Mouse (Mus musculus): Measurements from ENCODE around the gene Nt5c3b. TPM values are rescaled to one million over a fixed set of nuclear protein-coding genes. Genes with fewer than 3 reads are reported as not detected.

Gene Nt5c3b
- polyA plus RNA-seq, 1 experiment from 2014 or later: 173 TPM

DNA sequence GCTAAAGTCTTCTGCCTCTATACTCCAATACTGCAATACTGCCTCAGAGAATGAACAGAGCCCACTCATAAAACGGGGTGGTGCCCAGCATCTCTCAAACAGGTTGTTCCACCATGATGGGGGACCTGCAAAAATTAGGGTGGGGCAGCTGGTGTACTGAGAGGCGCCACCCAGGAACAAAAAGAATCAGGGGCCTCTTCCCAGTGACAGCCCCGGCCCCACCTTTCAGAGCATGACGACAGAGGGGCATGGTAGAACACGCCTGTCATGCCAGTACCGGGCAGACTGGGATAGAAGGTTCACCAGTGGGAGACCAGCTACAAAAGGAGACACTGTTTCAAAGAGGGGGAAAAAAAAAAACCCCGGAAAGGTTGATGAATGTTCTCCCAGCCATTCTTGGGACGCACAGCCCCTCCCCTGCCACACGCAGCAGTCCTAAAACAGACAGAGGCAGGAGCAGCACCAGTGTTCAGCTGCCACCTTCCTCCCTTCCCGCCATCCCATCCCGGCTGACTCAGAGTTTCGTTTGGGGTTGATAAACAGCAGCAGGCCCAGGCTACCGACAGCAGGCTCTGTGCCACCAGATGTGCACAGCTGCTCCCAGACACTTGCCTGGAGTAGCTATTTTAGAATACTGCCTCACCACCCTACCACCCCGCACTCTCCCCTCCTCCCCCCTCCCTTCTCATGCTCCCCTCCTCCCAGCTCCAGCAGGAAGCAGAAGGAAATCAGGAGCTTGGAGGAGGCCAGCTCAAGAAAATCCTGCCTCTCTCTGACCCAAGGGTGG lies 53.8 kb downstream of the Nt5c3b start:
- H3K4me3 ChIP-seq: no peak overlapping the region
- H3K36me3 ChIP-seq: peaks cover 28% of the 10 kb centered on the region
- ATAC-seq (ENCODE audit: insufficient number of reproducible peaks, insufficient read depth, low FRiP score, low TSS enrichment): no peak
- H3K4me2 ChIP-seq (replicated peaks): peak overlapping the region; percentile 27; the same call in 1 of the 2 replicates
- H3K27ac ChIP-seq: peak overlapping the region; percentile 66
- no peaks in the 10 kb centered on the region for H3K27me3 ChIP-seq
- 37% methylated on average over 14 of the region's 14 CpGs for WGBS
- H3K4me1 ChIP-seq: peaks cover 31% of the 10 kb centered on the region
- no peak overlapping the region for H3K9ac ChIP-seq
- H3K9me3 ChIP-seq: no peaks in the 10 kb centered on the region

DNA sequence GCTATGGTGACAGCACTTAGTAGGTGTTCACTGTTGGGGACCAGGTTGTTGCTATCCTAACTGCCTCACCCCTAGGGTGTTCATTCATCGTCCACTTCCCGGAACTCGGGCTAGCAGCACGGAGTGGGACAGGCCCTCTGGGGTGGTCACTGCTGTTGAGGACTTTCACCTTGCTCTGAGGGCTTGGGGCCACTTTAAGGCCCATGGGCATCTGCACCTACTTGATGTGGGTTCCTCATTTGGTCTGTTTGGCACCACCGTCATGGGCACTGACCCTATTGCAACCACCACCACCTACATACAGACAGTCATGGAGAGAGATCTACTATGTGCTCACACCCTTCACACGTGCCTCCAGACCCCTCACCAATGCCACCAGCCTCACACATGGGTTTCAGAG lies 54.5 kb downstream of the Nt5c3b start:
- no peak for ATAC-seq (ENCODE audit: insufficient number of reproducible peaks, insufficient read depth, low FRiP score, low TSS enrichment)
- Histone ChIP-seq H3K4me2 (replicated peaks) (no peak overlapping the region), H3K9me3 (no peaks in the 10 kb centered on the region), H3K4me1 (peaks cover 31% of the 10 kb centered on the region), H3K36me3 (peaks cover 34% of the 10 kb centered on the region), H3K4me3 (no peak overlapping the region), H3K9ac (no peak overlapping the region), H3K27me3 (no peaks in the 10 kb centered on the region), H3K27ac (peak overlapping the region; percentile 66)
- 87% methylated on average over 6 of the region's 6 CpGs for WGBS

DNA sequence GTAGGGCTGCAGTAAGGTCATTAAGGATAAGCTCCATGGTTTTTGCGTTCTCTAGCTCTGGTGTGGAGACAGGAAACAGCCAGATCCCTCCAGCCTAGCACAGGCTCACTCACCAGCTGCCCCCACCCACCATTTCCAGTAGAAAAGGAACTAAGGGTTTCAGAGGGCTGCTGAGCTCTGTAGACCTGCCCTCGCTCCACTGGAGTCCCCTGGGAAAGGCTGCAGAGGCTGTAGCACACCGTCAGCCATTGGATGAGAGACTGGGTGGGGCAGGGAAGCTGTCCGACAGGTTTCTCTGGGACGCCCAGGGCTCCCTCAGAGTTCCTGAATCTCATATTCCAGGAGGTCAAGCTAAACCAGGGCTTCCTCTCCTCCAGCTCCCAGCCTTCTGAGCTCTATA lies 55.0 kb downstream of the Nt5c3b start:
- H3K4me1 ChIP-seq: peaks cover 31% of the 10 kb centered on the region
- H3K4me2 ChIP-seq (replicated peaks): no peak overlapping the region
- H3K36me3 ChIP-seq: peaks cover 39% of the 10 kb centered on the region
- no peaks in the 10 kb centered on the region for H3K27me3 ChIP-seq
- H3K4me3 ChIP-seq: no peak overlapping the region
- H3K9me3 ChIP-seq: no peaks in the 10 kb centered on the region
- peak overlapping the region; percentile 66 for H3K27ac ChIP-seq
- 31% methylated on average over 5 of the region's 5 CpGs for WGBS
- no peak for ATAC-seq (ENCODE audit: insufficient number of reproducible peaks, insufficient read depth, low FRiP score, low TSS enrichment)
- no peak overlapping the region for H3K9ac ChIP-seq

DNA sequence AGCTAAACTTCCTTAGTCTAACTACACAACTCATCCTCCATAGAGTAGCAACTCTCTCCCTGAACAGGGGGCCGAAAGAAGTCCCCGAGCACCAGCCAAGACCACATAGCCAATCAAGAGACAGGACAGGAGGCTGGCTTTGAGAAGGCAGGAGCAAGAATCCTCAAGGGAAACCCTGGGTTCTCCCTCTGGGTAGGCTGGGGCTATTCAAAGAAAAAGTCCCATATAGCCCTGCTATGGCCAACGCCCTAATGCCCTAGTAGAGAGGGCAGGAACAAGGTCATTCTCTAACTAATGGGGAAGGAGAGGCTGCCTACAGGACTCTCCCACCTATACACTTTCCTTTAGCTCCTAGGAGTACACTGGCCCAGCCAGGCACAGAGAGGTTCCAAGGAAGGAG lies 56.6 kb downstream of the Nt5c3b start:
- no peak overlapping the region for H3K4me3 ChIP-seq
- no peak overlapping the region for H3K9ac ChIP-seq
- H3K9me3 ChIP-seq: no peaks in the 10 kb centered on the region
- H3K4me2 ChIP-seq (replicated peaks): no peak overlapping the region
- ATAC-seq (ENCODE audit: insufficient number of reproducible peaks, insufficient read depth, low FRiP score, low TSS enrichment): no peak
- H3K4me1 ChIP-seq: peaks cover 20% of the 10 kb centered on the region
- no peaks in the 10 kb centered on the region for H3K27me3 ChIP-seq
- H3K27ac ChIP-seq: no peak overlapping the region
- WGBS: 84% methylated on average over 3 of the region's 3 CpGs
- H3K36me3 ChIP-seq: peaks cover 51% of the 10 kb centered on the region

DNA sequence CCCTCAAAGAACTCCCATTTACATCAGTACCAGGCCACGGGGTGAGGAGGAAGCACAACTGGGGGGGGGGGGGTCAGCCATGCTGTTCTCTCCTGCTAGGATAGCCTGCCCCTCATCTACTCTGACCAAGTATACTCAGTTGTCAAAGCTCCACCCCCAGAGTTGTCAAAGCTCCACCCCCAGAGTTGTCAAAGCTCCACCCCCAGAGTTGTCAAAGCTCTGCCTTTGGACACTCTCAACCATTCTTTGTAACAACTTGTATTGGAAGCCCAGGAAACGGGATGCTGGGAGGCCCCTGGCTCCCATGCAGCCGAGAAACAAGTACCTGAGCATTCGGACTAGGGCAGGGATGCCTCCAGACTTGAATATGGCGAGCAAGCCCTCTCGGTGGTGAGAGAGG lies 58.9 kb downstream of the Nt5c3b start:
- ATAC-seq (ENCODE audit: insufficient number of reproducible peaks, insufficient read depth, low FRiP score, low TSS enrichment): no peak
- no peak overlapping the region for H3K4me3 ChIP-seq
- H3K9me3 ChIP-seq: no peaks in the 10 kb centered on the region
- H3K4me1 ChIP-seq: peaks cover 5% of the 10 kb centered on the region
- 81% methylated on average over 6 of the region's 6 CpGs for WGBS
- no peaks in the 10 kb centered on the region for H3K27me3 ChIP-seq
- H3K4me2 ChIP-seq (replicated peaks): no peak overlapping the region
- no peak overlapping the region for H3K27ac ChIP-seq
- no peak overlapping the region for H3K9ac ChIP-seq
- H3K36me3 ChIP-seq: peaks cover 71% of the 10 kb centered on the region

DNA sequence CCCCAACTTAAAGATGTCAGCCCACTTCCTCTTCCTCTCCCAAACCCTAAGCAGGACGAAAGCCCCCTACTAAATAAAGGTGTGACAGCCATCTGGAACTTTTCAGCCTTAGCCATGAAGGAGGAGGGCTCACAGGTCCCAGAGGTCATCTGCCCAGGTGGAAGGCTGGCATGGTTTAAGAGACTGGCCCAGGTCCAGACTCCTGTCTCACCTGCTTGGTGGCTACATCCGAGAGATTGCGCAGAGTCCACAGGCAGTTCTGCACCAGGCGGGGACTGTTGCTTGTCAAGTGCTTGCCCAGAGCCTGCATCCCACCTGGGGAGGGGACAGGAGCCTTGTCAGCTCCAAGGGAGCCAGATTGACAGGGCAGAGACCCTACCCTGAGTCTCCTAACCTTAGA lies 62.3 kb downstream of the Nt5c3b start:
- no peaks in the 10 kb centered on the region for H3K4me1 ChIP-seq
- no peak overlapping the region for H3K4me2 ChIP-seq (replicated peaks)
- peaks cover 83% of the 10 kb centered on the region for H3K36me3 ChIP-seq
- WGBS: 87% methylated on average over 4 of the region's 4 CpGs
- no peak overlapping the region for H3K9ac ChIP-seq
- H3K9me3 ChIP-seq: no peaks in the 10 kb centered on the region
- H3K27ac ChIP-seq: no peak overlapping the region
- H3K4me3 ChIP-seq: no peak overlapping the region
- no peak for ATAC-seq (ENCODE audit: insufficient number of reproducible peaks, insufficient read depth, low FRiP score, low TSS enrichment)
- H3K27me3 ChIP-seq: no peaks in the 10 kb centered on the region

DNA sequence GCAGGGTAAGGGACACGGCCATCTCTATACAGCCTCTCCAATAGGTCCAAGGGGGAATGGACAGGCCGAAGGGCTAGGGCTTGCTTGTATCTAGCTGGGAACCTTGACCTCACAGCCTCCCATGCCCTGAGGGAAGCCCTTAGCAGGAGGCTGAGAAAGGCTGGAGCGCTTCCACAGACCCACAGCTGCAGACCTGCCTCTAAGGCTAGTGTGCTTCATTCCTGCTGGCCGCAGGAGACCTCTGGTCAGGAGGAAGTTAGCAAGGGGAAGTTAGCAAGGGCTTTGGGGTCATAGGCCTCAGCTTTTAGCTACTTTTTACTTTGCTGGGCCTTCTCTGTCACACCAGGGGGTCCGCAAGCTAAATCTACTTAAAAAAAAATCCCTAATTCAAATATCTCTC lies 63.2 kb downstream of the Nt5c3b start:
- H3K9me3 ChIP-seq: no peaks in the 10 kb centered on the region
- no peak for ATAC-seq (ENCODE audit: insufficient number of reproducible peaks, insufficient read depth, low FRiP score, low TSS enrichment)

DNA sequence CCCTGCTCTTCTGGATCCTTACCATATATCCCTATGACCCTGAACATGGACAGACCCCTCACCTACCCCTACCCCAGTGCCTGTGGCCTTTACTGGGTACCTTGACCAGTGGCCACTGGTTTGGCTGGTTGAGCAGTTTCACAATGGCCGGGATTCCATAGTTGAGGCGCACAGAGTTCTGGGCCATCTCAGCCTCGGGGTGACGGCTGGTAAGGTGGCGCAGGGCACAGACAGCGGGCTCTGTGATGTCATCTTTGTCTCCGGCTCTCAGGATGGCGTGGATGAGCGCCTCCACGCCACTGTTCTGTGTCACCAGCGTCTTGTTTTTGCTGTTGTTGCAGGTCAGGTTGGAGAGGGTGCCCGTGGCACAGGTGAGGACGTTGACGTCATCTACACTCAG lies 63.6 kb downstream of the Nt5c3b start:
- Histone ChIP-seq H3K4me2 (replicated peaks) (no peak overlapping the region), H3K9me3 (no peaks in the 10 kb centered on the region), H3K27me3 (no peaks in the 10 kb centered on the region), H3K9ac (no peak overlapping the region), H3K4me3 (no peak overlapping the region), H3K36me3 (peaks cover 84% of the 10 kb centered on the region), H3K27ac (no peak overlapping the region), H3K4me1 (no peaks in the 10 kb centered on the region)
- 96% methylated on average over 14 of the region's 14 CpGs for whole genome bisulfite sequencing
- no peak for ATAC-seq (ENCODE audit: insufficient number of reproducible peaks, insufficient read depth, low FRiP score, low TSS enrichment)

More for the DNA sequence above, 63.2 kb downstream of the Nt5c3b start:
- Histone ChIP-seq H3K9ac (no peak overlapping the region), H3K4me2 (replicated peaks) (no peak overlapping the region), H3K4me1 (no peaks in the 10 kb centered on the region), H3K27me3 (no peaks in the 10 kb centered on the region), H3K27ac (no peak overlapping the region), H3K4me3 (no peak overlapping the region), H3K36me3 (peaks cover 84% of the 10 kb centered on the region)
- WGBS: 81% methylated on average over 5 of the region's 5 CpGs

DNA sequence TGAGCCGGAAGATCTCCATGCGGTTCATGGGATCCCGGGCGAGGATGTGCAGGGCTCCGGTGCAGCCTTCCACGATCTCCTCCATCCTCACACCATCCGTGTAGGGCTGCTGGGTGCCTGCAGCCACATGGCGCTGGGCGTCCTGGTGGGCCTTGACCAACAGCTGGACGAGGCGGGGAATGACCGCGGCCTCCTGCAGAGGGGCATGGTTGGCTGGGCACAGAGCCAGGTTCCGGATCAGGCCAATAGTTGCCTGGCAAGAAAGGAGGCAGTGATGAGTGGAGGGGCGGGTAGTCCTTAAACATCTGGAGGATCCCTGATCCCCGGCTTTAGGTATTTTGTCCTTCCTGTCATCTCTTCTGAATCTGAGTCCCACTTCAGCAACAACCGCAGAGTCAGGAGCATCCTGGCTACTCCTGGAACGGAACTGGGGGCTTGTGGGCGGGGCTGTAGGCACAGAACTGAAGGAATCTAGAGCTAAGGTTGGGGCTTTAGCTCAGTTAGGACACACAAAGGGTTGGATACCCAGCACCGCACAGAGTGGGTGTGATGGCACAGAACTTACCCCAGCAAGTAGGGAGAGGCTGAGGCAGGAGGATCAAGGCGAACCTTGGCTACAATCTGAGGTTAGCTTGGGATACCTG lies 64.7 kb downstream of the Nt5c3b start:
- H3K4me1 ChIP-seq: no peaks in the 10 kb centered on the region
- peaks cover 84% of the 10 kb centered on the region for H3K36me3 ChIP-seq
- 92% methylated on average over 21 of the region's 21 CpGs for WGBS
- H3K27me3 ChIP-seq: no peaks in the 10 kb centered on the region
- no peak overlapping the region for H3K4me2 ChIP-seq (replicated peaks)
- H3K4me3 ChIP-seq: no peak overlapping the region
- no peak for ATAC-seq (ENCODE audit: insufficient number of reproducible peaks, insufficient read depth, low FRiP score, low TSS enrichment)
- H3K27ac ChIP-seq: no peak overlapping the region
- H3K9me3 ChIP-seq: no peaks in the 10 kb centered on the region
- no peak overlapping the region for H3K9ac ChIP-seq

DNA sequence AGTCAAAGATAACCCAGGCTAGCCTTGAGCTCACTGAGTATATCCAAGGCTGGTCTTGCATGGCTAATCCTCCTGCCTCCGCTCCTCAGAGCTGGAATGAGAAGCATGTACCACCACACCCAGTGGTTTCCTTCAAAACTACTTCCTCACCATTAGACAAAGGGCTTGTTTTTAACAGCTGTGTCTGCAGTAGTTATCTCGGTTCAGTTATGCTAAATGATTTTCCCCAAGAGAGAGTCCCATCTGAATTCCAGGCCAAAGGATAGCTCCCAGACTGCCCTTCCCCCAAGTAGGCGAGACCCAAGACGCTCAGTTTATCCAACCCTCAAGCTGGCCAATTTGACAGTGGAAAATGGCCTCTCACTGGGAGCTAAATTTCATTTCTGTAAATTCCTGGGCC lies 65.6 kb downstream of the Nt5c3b start:
- no peaks in the 10 kb centered on the region for H3K9me3 ChIP-seq
- H3K4me2 ChIP-seq (replicated peaks): no peak overlapping the region
- no peak for ATAC-seq (ENCODE audit: insufficient number of reproducible peaks, insufficient read depth, low FRiP score, low TSS enrichment)
- no peaks in the 10 kb centered on the region for H3K27me3 ChIP-seq
- 74% methylated on average over 4 of the region's 4 CpGs for WGBS
- H3K36me3 ChIP-seq: peaks cover 87% of the 10 kb centered on the region
- no peak overlapping the region for H3K27ac ChIP-seq
- H3K4me3 ChIP-seq: no peak overlapping the region
- H3K4me1 ChIP-seq: no peaks in the 10 kb centered on the region
- no peak overlapping the region for H3K9ac ChIP-seq

DNA sequence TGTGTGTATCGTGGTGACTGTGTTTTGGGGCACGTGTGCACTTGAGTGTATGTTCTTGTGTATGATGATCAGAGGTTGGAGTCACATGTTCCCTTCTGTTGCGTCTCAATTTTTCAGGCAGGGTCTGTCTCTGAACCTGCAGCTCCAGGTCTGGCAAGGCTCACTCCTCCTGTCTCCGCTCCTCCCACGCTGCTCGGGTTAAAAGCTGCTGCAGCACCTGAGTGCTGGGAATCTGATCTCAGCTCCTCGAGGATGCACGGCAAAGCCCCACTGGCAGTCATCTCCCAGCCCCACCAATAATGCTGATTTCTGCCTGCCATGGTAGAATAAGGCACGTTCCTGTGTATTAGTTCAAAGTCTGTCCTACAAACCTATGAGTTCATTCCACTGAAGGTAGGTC lies 66.5 kb downstream of the Nt5c3b start:
- Histone ChIP-seq H3K9ac (no peak overlapping the region), H3K36me3 (peaks cover 84% of the 10 kb centered on the region)

More for the DNA sequence above, 66.5 kb downstream of the Nt5c3b start:
- Histone ChIP-seq H3K4me1 (no peaks in the 10 kb centered on the region), H3K4me2 (replicated peaks) (no peak overlapping the region), H3K27ac (no peak overlapping the region), H3K9me3 (no peaks in the 10 kb centered on the region), H3K4me3 (no peak overlapping the region), H3K27me3 (no peaks in the 10 kb centered on the region)
- no peak for ATAC-seq (ENCODE audit: insufficient number of reproducible peaks, insufficient read depth, low FRiP score, low TSS enrichment)
- WGBS: 87% methylated on average over 9 of the region's 9 CpGs
